Mouse (Mus musculus): ENCODE results near the gene Wdr20rt. TPM values are rescaled to one million over a fixed set of nuclear protein-coding genes. Genes with fewer than 3 reads are reported as not detected.

Wdr20rt gene
- polyA plus RNA-seq (2012; ENCODE audit: low replicate concordance), result not detected in 2 replicates

DNA sequence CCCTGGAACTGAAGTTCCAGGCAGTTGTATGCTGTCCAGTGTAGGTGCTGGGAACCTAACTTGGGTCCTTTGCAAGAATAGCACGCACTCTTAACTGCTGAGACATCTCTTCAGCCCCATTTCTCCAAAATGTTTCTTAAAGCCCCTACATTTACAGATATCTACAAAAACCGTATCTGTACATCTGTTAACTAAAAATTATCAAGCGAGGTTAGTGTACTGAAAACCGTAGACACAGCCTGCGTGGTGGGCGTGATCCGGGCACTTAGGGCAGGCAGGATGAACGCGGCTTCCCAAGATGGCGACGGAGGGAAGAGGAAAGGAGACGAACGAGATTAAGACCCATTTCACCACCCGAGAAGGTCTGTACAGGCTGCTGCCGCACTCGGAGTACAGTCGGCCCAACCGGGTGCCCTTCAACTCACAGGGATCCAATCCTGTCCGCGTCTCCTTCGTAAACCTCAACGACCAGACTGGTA lies at the start of gene Wdr20rt:
Gene Wdr20rt, plus strand, starts transcription at position 51 of the 479 bp plus-strand sequence.

Other genes starting within 250 kb of the Wdr20rt start
- 4.3 and 5.9 TPM in 2 replicates for gene Prpf39, start 189.2 kb upstream of the Wdr20rt start, polyA plus RNA-seq (2012; ENCODE audit: low replicate concordance)
- gene Fkbp3, start 151.5 kb upstream of the Wdr20rt start, polyA plus RNA-seq (2012; ENCODE audit: low replicate concordance), result 10.2 and 44.3 TPM in 2 replicates
- 6.1 and 9.4 TPM in 2 replicates for gene Fancm, start 149.9 kb upstream of the Wdr20rt start, polyA plus RNA-seq (2012; ENCODE audit: low replicate concordance)
- 10.3 and 18.1 TPM in 2 replicates for gene Mis18bp1, start 52.9 kb upstream of the Wdr20rt start, polyA plus RNA-seq (2012; ENCODE audit: low replicate concordance)

Measured in leukemia stem cell, adult 10-12 weeks (primary cell).